Mouse (Mus musculus): ENCODE data around the gene Diras1.

Diras1 gene

DNA sequence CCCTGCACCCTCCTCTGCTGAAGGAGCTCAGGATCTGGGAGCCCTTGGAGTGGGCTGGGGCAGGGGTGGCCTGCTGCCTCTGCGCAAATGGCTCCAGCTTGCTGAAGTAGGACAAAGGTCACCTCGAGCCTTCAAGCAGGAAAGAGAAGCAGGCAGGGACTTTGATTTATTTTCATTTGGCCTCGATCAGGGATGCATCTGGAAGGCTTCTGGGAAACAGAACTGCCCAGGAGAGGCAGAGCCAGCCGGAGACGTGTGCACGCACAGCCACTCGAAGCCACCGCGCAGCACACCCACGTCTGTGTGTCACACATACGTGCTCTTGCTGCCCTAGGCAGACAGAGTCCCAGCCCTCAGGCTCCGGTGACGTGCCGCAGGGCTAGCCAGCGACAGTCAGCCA is 53.9 kb downstream of the Diras1 start:
- TF ChIP-seq GATA4 (IDR thresholded peaks at IDR 0.05; ENCODE audit: insufficient replicate concordance, low read length): no peak

GRCm38 (mm10) chr10:80970159-80970558 is 55.3 kb downstream of the Diras1 start:
- no peak for TF ChIP-seq GATA4 (IDR thresholded peaks at IDR 0.05; ENCODE audit: insufficient replicate concordance, low read length)
